Mouse (Mus musculus): ENCODE data around the gene Hdgfl3. TPM values are rescaled to one million over a fixed set of nuclear protein-coding genes. Genes with fewer than 3 reads are reported as not detected.

Gene Hdgfl3
- polyA plus RNA-seq, 2 experiments, result 0.27 to 0.33 TPM

DNA sequence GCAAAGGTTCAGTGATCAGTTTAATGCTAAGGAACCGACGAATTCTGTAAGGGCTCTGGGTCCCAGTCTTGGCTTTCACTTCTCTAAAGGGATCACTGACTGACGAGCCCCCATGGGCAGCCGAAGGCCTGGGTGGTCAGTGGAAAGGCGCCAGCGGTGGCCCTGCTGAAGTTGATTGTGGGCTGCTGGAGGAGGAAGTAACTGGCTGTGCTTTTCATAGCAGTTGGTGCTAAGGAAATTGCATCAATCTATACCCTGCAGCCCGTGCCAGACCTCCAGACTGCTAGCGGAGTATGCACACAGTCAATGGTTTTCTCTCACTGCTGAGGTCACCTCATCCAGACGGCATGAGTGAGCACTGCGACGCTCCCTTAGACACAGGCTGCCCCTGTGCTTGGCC, 74.2 kb downstream of the Hdgfl3 start:
- no peak overlapping the region for H3K27ac ChIP-seq
- peak overlapping the region in 1 of 2 experiments; percentile 38; a peak in 2 of 4 replicates for H3K4me3 ChIP-seq (ENCODE audit: insufficient read depth in 1 of 2, low read depth in 2 of 2, low read length in 2 of 2)
- H3K36me3 ChIP-seq (replicated peaks; ENCODE audit: control insufficient read depth, insufficient read depth, low read depth), result no peaks in the 10 kb centered on the region
- peak in 1 of 3 experiments; percentile 19 for DNase-seq (ENCODE audit: low read depth in 3 of 3, low spot score in 3 of 3)
- TF ChIP-seq EP300 (IDR thresholded peaks at IDR 0.05; ENCODE audit: low read depth) (no peak), CTCF (IDR thresholded peaks at IDR 0.05; ENCODE audit: low read depth) (no peak)
- ATAC-seq (ENCODE audit: insufficient read depth), result peak; percentile 35; the same call in 1 of the 2 replicates
- 10% methylated on average over 11 of the region's 11 CpGs for WGBS (ENCODE audit: insufficient replicate concordance)
- peaks cover 43% of the 10 kb centered on the region for H3K27me3 ChIP-seq (ENCODE audit: control insufficient read depth, insufficient read depth, low read length)
- peaks cover 0 to 5% of the 10 kb centered on the region in 2 experiments; a peak in 2 of 4 replicates for H3K4me1 ChIP-seq (replicated peaks; ENCODE audit: control insufficient read depth in 2 of 2, insufficient read depth in 2 of 2, low read length in 1 of 2)
- H3K9ac ChIP-seq (replicated peaks), result no peak overlapping the region
- no peaks in the 10 kb centered on the region for H3K9me3 ChIP-seq (ENCODE audit: control insufficient read depth, low read length)
- peak overlapping the region; percentile 29 for H3K4me2 ChIP-seq (ENCODE audit: low read depth)

GRCm38 (mm10) chr7:81858968-81859721, 75.1 kb downstream of the Hdgfl3 start, which contains the start of gene Tm6sf1:
Gene Tm6sf1, plus strand, starts transcription at chr7:81859001.
- peak within 1 kb of the TSS; percentile 25 for H3K4me2 ChIP-seq (ENCODE audit: low read depth)
- H3K27ac ChIP-seq, result no peak within 1 kb of the TSS
- H3K27me3 ChIP-seq (ENCODE audit: control insufficient read depth, insufficient read depth, low read length), result peaks cover 43% of the 10 kb centered on the region
- H3K9me3 ChIP-seq (ENCODE audit: control insufficient read depth, low read length), result no peaks in the 10 kb centered on the region
- under 1% methylated on average over 63 of the region's 64 CpGs for WGBS (ENCODE audit: insufficient replicate concordance)
- no peaks in the 10 kb centered on the region for H3K36me3 ChIP-seq (replicated peaks; ENCODE audit: control insufficient read depth, insufficient read depth, low read depth)
- DNase-seq (ENCODE audit: low read depth in 3 of 3, low spot score in 3 of 3) (no peak), ATAC-seq (ENCODE audit: insufficient read depth) (0 out of 2 replicates have a peak, but pooled peaks have one; percentile 34)
- H3K9ac ChIP-seq (replicated peaks), result no peak within 1 kb of the TSS
- H3K4me1 ChIP-seq (replicated peaks; ENCODE audit: control insufficient read depth in 2 of 2, insufficient read depth in 2 of 2, low read length in 1 of 2), result peaks cover 0 to 11% of the 10 kb centered on the region in 2 experiments; a peak in 2 of 4 replicates
- H3K4me3 ChIP-seq (ENCODE audit: insufficient read depth in 1 of 2, low read depth in 2 of 2, low read length in 2 of 2), result peak within 1 kb of the TSS; percentile 36 to 38
- TF ChIP-seq EP300 (IDR thresholded peaks at IDR 0.05; ENCODE audit: low read depth), result no peak
- TF ChIP-seq CTCF (IDR thresholded peaks at IDR 0.05; ENCODE audit: low read depth), result no peak

DNA sequence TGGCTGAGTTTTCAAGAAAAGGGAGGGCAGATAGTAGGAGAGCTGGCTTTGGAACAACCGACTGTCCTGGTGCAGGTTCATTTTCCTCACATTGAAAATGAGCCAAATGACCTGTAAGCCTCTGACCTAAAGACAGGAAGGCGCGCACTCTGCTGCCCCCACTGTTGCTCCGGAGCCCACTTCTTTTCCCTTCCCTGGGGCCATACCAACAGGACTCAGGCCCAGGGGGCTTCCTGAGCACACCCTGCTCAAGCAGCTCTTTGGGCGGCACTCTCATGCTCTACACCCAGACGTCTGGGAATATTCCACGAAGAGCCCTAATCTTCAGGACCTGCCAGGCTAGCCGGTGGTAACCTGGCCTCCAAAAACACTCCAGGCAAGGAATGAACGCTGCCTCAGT, 76.0 kb downstream of the Hdgfl3 start:
- peaks cover 43% of the 10 kb centered on the region for H3K27me3 ChIP-seq (ENCODE audit: control insufficient read depth, insufficient read depth, low read length)
- no peak overlapping the region for H3K4me3 ChIP-seq (ENCODE audit: insufficient read depth in 1 of 2, low read depth in 2 of 2, low read length in 2 of 2)
- no peaks in the 10 kb centered on the region for H3K36me3 ChIP-seq (replicated peaks; ENCODE audit: control insufficient read depth, insufficient read depth, low read depth)
- H3K4me2 ChIP-seq (ENCODE audit: low read depth), result peak overlapping the region; percentile 25; the same call in 1 of the 2 replicates
- no peak overlapping the region for H3K9ac ChIP-seq (replicated peaks)
- H3K27ac ChIP-seq, result no peak overlapping the region
- no peak for ATAC-seq (ENCODE audit: insufficient read depth)
- peaks cover 0 to 8% of the 10 kb centered on the region in 2 experiments; a peak in 2 of 4 replicates for H3K4me1 ChIP-seq (replicated peaks; ENCODE audit: control insufficient read depth in 2 of 2, insufficient read depth in 2 of 2, low read length in 1 of 2)
- TF ChIP-seq EP300 (IDR thresholded peaks at IDR 0.05; ENCODE audit: low read depth) (no peak), CTCF (IDR thresholded peaks at IDR 0.05; ENCODE audit: low read depth) (no peak)
- H3K9me3 ChIP-seq (ENCODE audit: control insufficient read depth, low read length), result no peaks in the 10 kb centered on the region
- no peak for DNase-seq (ENCODE audit: low read depth in 3 of 3, low spot score in 3 of 3)
- 7% methylated on average over 9 of the region's 9 CpGs for WGBS (ENCODE audit: insufficient replicate concordance)

DNA sequence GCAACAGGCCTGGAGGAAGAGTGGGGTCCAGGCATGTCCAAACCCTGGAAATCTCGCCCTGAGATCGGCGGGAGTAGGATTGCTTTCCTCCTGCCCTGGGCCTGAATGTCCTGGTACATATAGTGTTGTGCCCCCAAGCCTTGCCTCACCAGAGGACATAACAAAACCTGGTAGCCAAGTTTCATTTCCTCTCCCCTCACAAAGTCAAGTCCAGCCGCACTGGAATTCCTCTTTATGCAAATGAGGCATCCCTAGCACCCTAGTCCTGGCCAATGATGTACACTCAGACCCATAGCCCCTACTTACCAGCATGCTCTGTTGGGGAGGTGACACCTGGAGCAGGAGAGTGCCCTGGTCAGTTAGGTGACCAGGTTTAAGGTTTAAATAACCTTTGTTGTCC, 78.1 kb downstream of the Hdgfl3 start:
- no peak overlapping the region for H3K4me2 ChIP-seq (ENCODE audit: low read depth)
- H3K4me1 ChIP-seq (replicated peaks; ENCODE audit: control insufficient read depth in 2 of 2, insufficient read depth in 2 of 2, low read length in 1 of 2), result peaks cover 0 to 12% of the 10 kb centered on the region in 2 experiments; a peak in 1 of 4 replicates
- DNase-seq (ENCODE audit: low read depth in 3 of 3, low spot score in 3 of 3), result no peak
- H3K9ac ChIP-seq (replicated peaks), result no peak overlapping the region
- H3K36me3 ChIP-seq (replicated peaks; ENCODE audit: control insufficient read depth, insufficient read depth, low read depth), result no peaks in the 10 kb centered on the region
- H3K4me3 ChIP-seq (ENCODE audit: insufficient read depth in 1 of 2, low read depth in 2 of 2, low read length in 2 of 2), result no peak overlapping the region
- H3K27ac ChIP-seq, result no peak overlapping the region
- H3K9me3 ChIP-seq (ENCODE audit: control insufficient read depth, low read length), result no peaks in the 10 kb centered on the region
- H3K27me3 ChIP-seq (ENCODE audit: control insufficient read depth, insufficient read depth, low read length), result peaks cover 37% of the 10 kb centered on the region
- TF ChIP-seq CTCF (IDR thresholded peaks at IDR 0.05; ENCODE audit: low read depth), result no peak
- TF ChIP-seq EP300 (IDR thresholded peaks at IDR 0.05; ENCODE audit: low read depth), result no peak
- WGBS (ENCODE audit: insufficient replicate concordance), result 58% methylated on average over 4 of the region's 4 CpGs
- no peak for ATAC-seq (ENCODE audit: insufficient read depth)

DNA sequence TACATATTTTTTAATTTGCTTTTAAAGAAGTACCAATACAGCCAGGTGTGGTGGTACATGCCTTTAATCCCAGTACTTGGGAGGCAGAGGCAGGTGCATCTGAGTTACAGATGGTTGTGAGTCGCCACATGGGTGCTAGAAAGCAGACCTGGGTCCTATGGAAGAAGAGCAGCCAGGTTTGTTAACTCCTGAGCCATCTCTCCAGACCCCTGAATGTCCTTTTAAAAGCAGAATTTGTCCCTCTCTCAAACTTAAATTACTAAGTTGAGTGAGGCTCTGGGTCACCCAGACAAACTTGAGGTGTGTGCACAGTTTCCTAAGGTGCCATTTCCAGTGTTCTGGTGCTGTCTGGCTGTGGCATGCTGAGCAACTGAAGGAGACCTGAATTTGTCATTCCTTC, 78.6 kb downstream of the Hdgfl3 start, which contains the start of gene Gm10160:
Gm10160 (minus strand) TSS at position 101 of the 400 bp plus-strand sequence.
- WGBS (ENCODE audit: insufficient replicate concordance), result 53% methylated on average over 1 of the region's 1 CpGs
- no peak within 1 kb of the TSS for H3K9ac ChIP-seq (replicated peaks)
- H3K36me3 ChIP-seq (replicated peaks; ENCODE audit: control insufficient read depth, insufficient read depth, low read depth), result no peaks in the 10 kb centered on the region
- no peak within 1 kb of the TSS for H3K4me3 ChIP-seq (ENCODE audit: insufficient read depth in 1 of 2, low read depth in 2 of 2, low read length in 2 of 2)
- DNase-seq (ENCODE audit: low read depth in 3 of 3, low spot score in 3 of 3), result no peak
- no peak within 1 kb of the TSS for H3K27ac ChIP-seq
- peak within 1 kb of the TSS; percentile 41 for H3K4me2 ChIP-seq (ENCODE audit: low read depth)
- no peaks in the 10 kb centered on the region for H3K9me3 ChIP-seq (ENCODE audit: control insufficient read depth, low read length)
- peaks cover 0 to 12% of the 10 kb centered on the region in 2 experiments; a peak in 1 of 4 replicates for H3K4me1 ChIP-seq (replicated peaks; ENCODE audit: control insufficient read depth in 2 of 2, insufficient read depth in 2 of 2, low read length in 1 of 2)
- TF ChIP-seq CTCF (IDR thresholded peaks at IDR 0.05; ENCODE audit: low read depth), result no peak
- no peak for TF ChIP-seq EP300 (IDR thresholded peaks at IDR 0.05; ENCODE audit: low read depth)
- H3K27me3 ChIP-seq (ENCODE audit: control insufficient read depth, insufficient read depth, low read length), result peaks cover 32% of the 10 kb centered on the region
- no peak for ATAC-seq (ENCODE audit: insufficient read depth)

Data from liver, embryonic 14.5 days (tissue).